Mouse (Mus musculus) heart, postnatal 0 days (tissue): ENCODE results near the gene Elk3. TPM values are rescaled to one million over a fixed set of nuclear protein-coding genes. Genes with fewer than 3 reads are reported as not detected.

Experiments used
- ATAC-seq: fragments of 200-750 bp; cut with Nextera tagmentation; 2 replicates; pipeline ENCODE4 v1.8.0; 2017; ENCODE audit warnings: low read depth, moderate number of reproducible peaks, moderate library complexity; ENCODE audit not compliant: insufficient read depth
- DNase-seq: peaks from one replicate; pipeline ENCODE4 v3.0.0-alpha.2; 2016; ENCODE audit warnings: low spot score
- H3K27ac ChIP-seq: fragments of 300-500 bp; sonication (generic); 2 replicates; pipeline ENCODE4 v1.5.1; 2014; ENCODE audit warnings: low read depth, mild to moderate bottlenecking
- H3K27me3 ChIP-seq: fragments of 300-500 bp; sonication (generic); 2 replicates; pipeline ENCODE4 v1.6.1; 2014; ENCODE audit warnings: low read length, mixed read lengths; ENCODE audit not compliant: control insufficient read depth, insufficient read depth
- H3K36me3 ChIP-seq: fragments of 300-500 bp; sonication (generic); replicated peaks from 2 replicates; pipeline ENCODE4 v1.6.1; 2014; ENCODE audit warnings: low read length, mixed read lengths; ENCODE audit not compliant: control insufficient read depth, insufficient read depth
- H3K4me1 ChIP-seq: fragments of 300-500 bp; sonication (generic); 2 replicates; pipeline ENCODE4 v1.6.1; 2014; ENCODE audit warnings: antibody characterized with exemption; ENCODE audit not compliant: control insufficient read depth, insufficient read depth
- H3K4me2 ChIP-seq: fragments of 300-500 bp; sonication (generic); 2 replicates; pipeline ENCODE4 v1.6.1; 2014; ENCODE audit warnings: low read depth, mild to moderate bottlenecking, low read length, moderate library complexity
- H3K4me3 ChIP-seq: fragments of 300-500 bp; sonication (generic); 2 replicates; pipeline ENCODE4 v1.5.1; 2014; ENCODE audit warnings: low read depth, low read length
- H3K9ac ChIP-seq: fragments of 300-500 bp; sonication (generic); replicated peaks from 2 replicates; pipeline ENCODE4 v1.6.1; 2014; ENCODE audit warnings: low read depth, low read length, mixed read lengths
- H3K9me3 ChIP-seq: fragments of 300-500 bp; sonication (generic); replicated peaks from 2 replicates; pipeline ENCODE4 v1.6.1; 2016; ENCODE audit warnings: low read length; ENCODE audit not compliant: control insufficient read depth
- CTCF ChIP-seq: IDR thresholded peaks from 2 replicates; pipeline ENCODE4 v1.5.1; 2016; ENCODE audit warnings: antibody characterized with exemption, control low read depth, low read depth
- EP300 ChIP-seq: IDR thresholded peaks from 2 replicates; pipeline ENCODE4 v1.6.1; 2016; ENCODE audit warnings: antibody characterized with exemption, low read depth
- WGBS: fragments of 180-500 bp; shearing (Covaris S2); extraction: QIAGEN DNeasy Blood & Tissue Kit; methylation state at CpG from one replicate; pipeline ENCODE4 v1.1.7; 2014; 5-methylcytosine and 5-hydroxymethylcytosine counted together
- polyA plus RNA-seq: library from polyadenylated mRNA; unstranded; fragments of >200 nt; fragmentation: Nextera tagmentation; extraction: Ambion mirVana; gene quantifications from 2 replicates; pipeline ENCODE4 v1.2.1, GENCODE M21; 2015
- total RNA-seq: library from RNA; depleted of rRNA; stranded (reverse); fragments of >200 nt; gene quantifications from 2 replicates; pipeline ENCODE4 v1.2.3, GENCODE M21; 2014; ENCODE audit warnings: low replicate concordance

Gene Elk3
- total and polyA plus RNA-seq, 2 experiments from 2014 or later = 34.4 to 45.0 TPM

GRCm38 (mm10) chr10:93263431-93263830 lies 47.5 kb downstream of the Elk3 start:
- Histone ChIP-seq H3K27ac (peak overlapping the region; percentile 18), H3K9me3 (no peaks in the 10 kb centered on the region), H3K4me3 (no peak overlapping the region), H3K27me3 (no peaks in the 10 kb centered on the region), H3K36me3 (peaks cover 19% of the 10 kb centered on the region; the same call in 1 of the 2 replicates), H3K9ac (no peak overlapping the region), H3K4me1 (peaks cover 51% of the 10 kb centered on the region), H3K4me2 (no peak overlapping the region)
- DNase-seq (no peak), ATAC-seq (no peak)
- TF ChIP-seq EP300 (no peak), CTCF (no peak)
- WGBS = 43% methylated on average over 8 of the region's 8 CpGs

GRCm38 (mm10) chr10:93261981-93262499 lies 48.9 kb downstream of the Elk3 start:
- Histone ChIP-seq H3K4me3 (peak overlapping the region; percentile 10), H3K4me2 (peak overlapping the region; percentile 43), H3K27ac (peak overlapping the region; percentile 82), H3K36me3 (peaks cover 19% of the 10 kb centered on the region; the same call in 1 of the 2 replicates), H3K27me3 (no peaks in the 10 kb centered on the region), H3K9me3 (no peaks in the 10 kb centered on the region), H3K9ac (peak overlapping the region; percentile 30), H3K4me1 (peaks cover 52% of the 10 kb centered on the region)
- peak; percentile 71 for ATAC-seq
- TF ChIP-seq CTCF = no peak
- TF ChIP-seq EP300 = no peak
- peak; percentile 61 for DNase-seq
- WGBS = 10% methylated on average over 15 of the region's 15 CpGs

- Histone ChIP-seq H3K36me3 (peaks cover 26% of the 10 kb centered on the region; the same call in 1 of the 2 replicates), H3K4me2 (peak overlapping the region; percentile 43), H3K27me3 (no peaks in the 10 kb centered on the region), H3K9me3 (no peaks in the 10 kb centered on the region), H3K4me3 (peak overlapping the region; percentile 10), H3K9ac (no peak overlapping the region; the same call in 1 of the 2 replicates), H3K27ac (peak overlapping the region; percentile 82), H3K4me1 (peaks cover 54% of the 10 kb centered on the region)
- peak; percentile 52 for DNase-seq
- no peak for TF ChIP-seq CTCF
- no peak for TF ChIP-seq EP300
- peak; percentile 58 for ATAC-seq
- WGBS = 18% methylated on average over 16 of the region's 16 CpGs
Measured at GRCm38 (mm10) chr10:93261132-93261980, 49.6 kb downstream of the Elk3 start.

GRCm38 (mm10) chr10:93259826-93260225 lies 51.1 kb downstream of the Elk3 start:
- no peak for ATAC-seq
- H3K4me1 ChIP-seq = peaks cover 54% of the 10 kb centered on the region
- H3K9me3 ChIP-seq = no peaks in the 10 kb centered on the region
- 0 out of 2 replicates have a peak overlapping the region, but pooled peaks have one; percentile 16 for H3K9ac ChIP-seq
- no peak overlapping the region; the same call in 1 of the 2 replicates for H3K4me2 ChIP-seq
- WGBS = 33% methylated on average over 5 of the region's 5 CpGs
- no peak for TF ChIP-seq EP300
- no peak overlapping the region for H3K4me3 ChIP-seq
- H3K27ac ChIP-seq = peak overlapping the region; percentile 0; the same call in 1 of the 2 replicates
- H3K27me3 ChIP-seq = no peaks in the 10 kb centered on the region
- DNase-seq = no peak
- peaks cover 21% of the 10 kb centered on the region; the same call in 1 of the 2 replicates for H3K36me3 ChIP-seq

- DNase-seq = no peak
- Histone ChIP-seq H3K9ac (no peak overlapping the region), H3K4me1 (peaks cover 25% of the 10 kb centered on the region), H3K36me3 (peaks cover 30% of the 10 kb centered on the region), H3K4me2 (no peak overlapping the region), H3K27me3 (no peaks in the 10 kb centered on the region), H3K4me3 (no peak overlapping the region), H3K9me3 (no peaks in the 10 kb centered on the region), H3K27ac (peak overlapping the region; percentile 66)
- peak; percentile 38; the same call in 1 of the 2 replicates for ATAC-seq
- TF ChIP-seq EP300 (no peak), CTCF (no peak)
- WGBS = 35% methylated on average over 13 of the region's 13 CpGs
Measured at GRCm38 (mm10) chr10:93255294-93255693, 55.6 kb downstream of the Elk3 start.
